Mouse (Mus musculus) lung, postnatal 25 days (tissue): Measurements from ENCODE around the gene Gm21704.
"Not testable (repeated sequence)": the region's sequence is repeated elsewhere in the genome, so short reads cannot be mapped to it uniquely, and the experiment has no call there.

Source experiments
- DNase-seq: peaks from one replicate; pipeline ENCODE4 v3.0.0; 2022; ENCODE audit warnings: low spot score

Gene Gm21704

GRCm38 (mm10) chrY:3410067-3410466, at the start of gene Gm21704, which contains the start of gene Gm21708:
TSS of gene Gm21704 (minus strand) at chrY:3410167.
TSS of gene Gm21708 (minus strand) at chrY:3410167.
- not testable (repeated sequence) for DNase-seq

- not testable (repeated sequence) for DNase-seq
Measured at GRCm38 (mm10) chrY:3345229-3345628, 64.7 kb downstream of the Gm21704 start, which contains the start of gene Gm21693. TSS of gene Gm21693 (minus strand) at chrY:3345329.

DNA sequence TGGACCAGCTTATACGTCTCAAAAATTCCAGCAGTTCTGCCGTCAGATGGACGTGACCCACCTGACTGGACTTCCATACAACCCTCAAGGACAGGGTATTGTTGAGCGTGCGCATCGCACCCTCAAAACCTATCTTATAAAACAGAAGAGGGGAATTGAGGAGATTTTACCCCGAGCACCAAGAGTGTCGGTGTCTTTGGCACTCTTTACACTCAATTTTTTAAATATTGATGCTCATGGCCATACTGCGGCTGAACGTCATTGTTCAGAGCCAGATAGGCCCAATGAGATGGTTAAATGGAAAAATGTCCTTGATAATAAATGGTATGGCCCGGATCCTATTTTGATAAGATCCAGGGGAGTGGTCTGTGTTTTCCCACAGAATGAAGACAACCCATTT, 69.3 kb downstream of the Gm21704 start:
- not testable (repeated sequence) for DNase-seq
